Mouse (Mus musculus) midbrain, embryonic 10.5 days (tissue): ENCODE results near the gene Rdh16. TPM values are rescaled to one million over a fixed set of nuclear protein-coding genes. Genes with fewer than 3 reads are reported as not detected.
"Not testable (repeated sequence)": the region's sequence is repeated elsewhere in the genome, so short reads cannot be mapped to it uniquely, and the experiment has no call there.

Experiments used
- DNase-seq: peaks from one replicate; pipeline ENCODE4 v3.0.0-alpha.2; 2017; ENCODE audit warnings: low spot score
- H3K27ac ChIP-seq: fragments of 300-500 bp; sonication (generic); replicated peaks from 2 replicates; pipeline ENCODE4 v1.5.1; 2016; ENCODE audit warnings: mild to moderate bottlenecking
- H3K27me3 ChIP-seq: fragments of 300-500 bp; sonication (generic); 2 replicates; pipeline ENCODE4 v1.6.1; 2016; ENCODE audit warnings: low read depth, mild to moderate bottlenecking; ENCODE audit not compliant: poor library complexity, severe bottlenecking
- H3K36me3 ChIP-seq: fragments of 300-500 bp; sonication (generic); 2 replicates; pipeline ENCODE4 v1.6.1; 2016; ENCODE audit warnings: mild to moderate bottlenecking, moderate library complexity
- H3K4me1 ChIP-seq: fragments of 300-500 bp; sonication (generic); 2 replicates; pipeline ENCODE4 v1.6.1; 2016
- H3K4me3 ChIP-seq: fragments of 300-500 bp; sonication (generic); 2 replicates; pipeline ENCODE4 v1.5.1; 2016; ENCODE audit warnings: mild to moderate bottlenecking, moderate library complexity
- H3K9me3 ChIP-seq: fragments of 300-500 bp; sonication (generic); replicated peaks from 2 replicates; pipeline ENCODE4 v1.6.1; 2016; ENCODE audit warnings: mild to moderate bottlenecking
- WGBS: fragments of 180-500 bp; shearing (Covaris S2); methylation state at CpG from one replicate; pipeline ENCODE4 v1.1.7; 2016; 5-methylcytosine and 5-hydroxymethylcytosine counted together
- polyA plus RNA-seq: library from polyadenylated mRNA; unstranded; fragments of >200 nt; fragmentation: Nextera tagmentation; extraction: Ambion mirVana; gene quantifications from 2 replicates; pipeline ENCODE4 v1.2.1, GENCODE M21; 2016

The Rdh16 gene
- polyA plus RNA-seq, 1 experiment from 2014 or later = not detected

DNA sequence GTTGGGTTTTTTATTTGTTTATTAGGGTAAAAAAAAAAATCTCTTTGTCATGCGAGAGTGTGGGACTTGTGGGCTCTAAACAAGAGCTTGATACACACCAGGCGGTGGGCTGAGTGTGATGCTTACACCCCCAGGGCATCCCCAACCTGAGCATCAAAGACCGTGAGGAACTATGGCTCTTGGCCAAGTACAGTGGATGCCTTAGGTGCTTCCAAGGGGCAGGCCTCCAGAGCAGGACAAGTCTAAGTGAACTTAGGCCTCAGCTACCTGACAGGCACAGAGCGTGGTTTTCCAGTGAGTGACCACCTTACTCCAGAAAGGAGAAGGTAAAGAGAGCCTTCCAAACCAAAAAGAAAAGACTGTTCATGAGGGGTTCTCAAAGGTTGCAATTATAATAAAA, 86.0 kb downstream of the Rdh16 start:
- Histone ChIP-seq H3K4me3 (no peak overlapping the region), H3K36me3 (no peaks in the 10 kb centered on the region), H3K4me1 (peaks cover 7% of the 10 kb centered on the region; the same call in 1 of the 2 replicates), H3K27ac (no peak overlapping the region), H3K27me3 (no peaks in the 10 kb centered on the region), H3K9me3 (no peaks in the 10 kb centered on the region)
- DNase-seq = no peak
- WGBS = 85% methylated on average over 4 of the region's 4 CpGs

- Histone ChIP-seq H3K4me3 (no peak within 1 kb of the TSS), H3K9me3 (no peaks in the 10 kb centered on the region), H3K36me3 (no peaks in the 10 kb centered on the region), H3K27me3 (no peaks in the 10 kb centered on the region), H3K4me1 (peaks cover 7% of the 10 kb centered on the region; the same call in 1 of the 2 replicates), H3K27ac (no peak within 1 kb of the TSS)
- DNase-seq = no peak
Measured at GRCm38 (mm10) chr10:127888605-127889004, 87.7 kb downstream of the Rdh16 start, which contains the start of gene Rdh7. Gene Rdh7 (minus strand): TSS chr10:127888817.

DNA sequence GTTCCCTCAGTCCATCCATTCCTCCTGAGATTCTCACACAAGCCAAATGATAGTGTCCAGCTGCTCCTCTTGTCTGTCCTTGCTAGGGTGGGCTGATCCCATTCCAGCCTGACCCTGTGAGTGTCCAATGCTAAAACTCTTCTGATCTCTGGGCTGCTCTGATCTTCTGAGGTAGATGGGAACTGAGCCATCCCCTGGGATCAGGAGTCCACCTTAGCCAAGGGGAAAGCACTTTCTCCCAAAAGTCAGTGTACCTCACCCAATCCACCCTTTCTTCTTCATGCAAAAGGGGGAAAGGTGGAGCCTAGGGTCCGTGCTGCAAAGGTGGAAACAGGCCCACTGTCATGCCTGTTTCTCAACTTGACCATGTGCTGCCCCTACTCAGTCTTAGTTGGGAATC, 90.5 kb downstream of the Rdh16 start:
- 76% methylated on average over 1 of the region's 1 CpGs for WGBS
- no peaks in the 10 kb centered on the region for H3K36me3 ChIP-seq
- H3K4me3 ChIP-seq = no peak overlapping the region
- H3K9me3 ChIP-seq = no peaks in the 10 kb centered on the region
- no peaks in the 10 kb centered on the region for H3K27me3 ChIP-seq
- H3K4me1 ChIP-seq = peaks cover 7% of the 10 kb centered on the region; the same call in 1 of the 2 replicates
- no peak for DNase-seq
- no peak overlapping the region for H3K27ac ChIP-seq

DNA sequence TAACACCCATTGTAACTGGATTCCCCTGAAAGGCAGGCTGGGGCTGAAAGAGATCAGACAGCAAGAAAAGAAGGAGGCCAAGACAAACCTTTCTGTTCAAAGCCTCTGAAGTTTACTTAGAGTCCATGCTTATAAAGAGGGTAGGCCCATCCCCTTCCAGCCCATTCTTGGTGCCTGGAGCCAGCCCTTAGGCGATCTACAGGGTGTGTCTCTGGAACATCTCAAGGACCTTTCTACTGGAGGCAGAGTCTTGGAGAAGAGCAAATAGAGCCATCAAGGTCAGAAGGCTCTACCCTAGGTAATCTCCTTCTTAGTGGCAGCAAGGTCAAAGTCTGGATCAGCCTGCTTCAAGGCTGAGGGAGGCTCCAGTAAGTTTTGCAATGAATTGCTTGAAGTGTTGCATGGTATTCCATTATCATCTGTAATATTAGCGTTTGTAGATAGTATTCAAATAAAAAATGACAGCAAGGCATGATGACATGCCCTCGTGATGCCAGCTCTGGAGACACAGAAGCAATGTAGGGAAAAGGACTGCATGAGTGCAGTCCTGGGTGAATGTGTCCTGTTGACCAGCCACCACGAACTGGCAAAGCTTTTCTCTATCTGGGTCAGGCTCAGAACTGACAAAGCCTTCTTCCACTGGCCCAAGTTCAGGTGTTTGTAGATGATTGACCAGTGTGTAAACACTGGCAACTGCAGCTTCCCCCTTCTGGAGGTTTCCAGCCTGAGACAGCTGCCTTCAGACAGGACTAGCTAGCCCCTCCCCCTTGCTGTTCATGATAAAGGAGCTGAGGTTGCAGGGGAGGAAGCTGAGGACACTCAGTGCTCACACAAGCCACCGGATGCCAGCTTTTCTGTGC, 92.4 kb downstream of the Rdh16 start:
- H3K4me3 ChIP-seq, H3K9me3 ChIP-seq, H3K36me3 ChIP-seq, H3K27me3 ChIP-seq, DNase-seq, H3K4me1 ChIP-seq, H3K27ac ChIP-seq: not testable (repeated sequence)
- 62% methylated on average over 5 of the region's 5 CpGs for WGBS

Other genes with a start within 250 kb of the Rdh16 start
- 54.9 and 69.8 TPM in 2 replicates for gene Lrp1, start 180.0 kb upstream of the Rdh16 start, polyA plus RNA-seq
- 8.2 and 8.9 TPM in 2 replicates for gene Stat6, start 158.2 kb upstream of the Rdh16 start, polyA plus RNA-seq
- 9.0 TPM in 2 replicates for gene Nemp1, start 134.3 kb upstream of the Rdh16 start, polyA plus RNA-seq
- 3.9 and 4.4 TPM in 2 replicates for gene Nab2, start 132.6 kb upstream of the Rdh16 start, polyA plus RNA-seq
- gene Myo1a, start 96.0 kb upstream of the Rdh16 start, polyA plus RNA-seq = 0.41 and 0.69 TPM in 2 replicates
- gene Tac2, start 76.7 kb upstream of the Rdh16 start, polyA plus RNA-seq = not detected in 2 replicates
- gene Zbtb39, start 61.6 kb upstream of the Rdh16 start, polyA plus RNA-seq = 4.3 and 4.7 TPM in 2 replicates
- gene Gpr182, start 49.4 kb upstream of the Rdh16 start, polyA plus RNA-seq = 0.32 and 0.40 TPM in 2 replicates
- gene Rdh1, start 41.4 kb upstream of the Rdh16 start, polyA plus RNA-seq = 0.02 and 0.04 TPM in 2 replicates
- gene Rdh16f1, start 41.4 kb upstream of the Rdh16 start, polyA plus RNA-seq = not detected in 2 replicates
- gene Rdh9, start 24.8 kb upstream of the Rdh16 start, polyA plus RNA-seq = 0.11 and 0.12 TPM in 2 replicates
- gene Rdh19, start 48.8 kb downstream of the Rdh16 start, polyA plus RNA-seq = not detected in 2 replicates
- gene Rdh16f2, start 65.3 kb downstream of the Rdh16 start, polyA plus RNA-seq = not detected in 2 replicates
- not detected in 2 replicates for gene Rdh7, start 87.7 kb downstream of the Rdh16 start, polyA plus RNA-seq
- gene Sdr9c7, start 97.4 kb downstream of the Rdh16 start, polyA plus RNA-seq = not detected in 2 replicates
- not detected in 2 replicates for gene Hsd17b6, start 206.5 kb downstream of the Rdh16 start, polyA plus RNA-seq
- 105 and 114 TPM in 2 replicates for gene Prim1, start 214.0 kb downstream of the Rdh16 start, polyA plus RNA-seq
- gene Naca, start 234.4 kb downstream of the Rdh16 start, polyA plus RNA-seq = 814 and 925 TPM in 2 replicates